ENCODE assay signal across 19 mouse cellular contexts in the genomic region with DNA sequence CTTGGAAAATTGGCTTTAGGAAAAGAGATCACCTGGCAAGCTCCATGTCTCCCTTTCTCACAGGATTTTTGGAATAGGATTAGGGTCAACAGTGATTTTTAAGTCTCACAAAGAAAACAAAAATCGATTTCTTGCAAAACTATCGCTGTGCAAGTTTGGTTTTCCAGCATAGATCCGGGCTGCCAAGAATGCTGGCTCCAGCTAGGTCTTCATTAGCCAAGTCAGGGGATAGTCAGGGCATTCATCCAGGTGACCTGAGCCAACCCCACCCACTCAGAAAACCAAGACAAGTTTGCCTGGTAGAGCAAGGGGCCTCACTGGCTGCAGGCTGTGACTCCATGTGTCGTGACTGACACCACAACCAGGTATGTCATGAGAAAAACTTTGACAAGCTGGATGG.
DNase-seq lines count a peak whose midpoint lies in the region; ATAC-seq and TF ChIP-seq lines count a peak whose summit lies in the region.
"Had no signal": no experiment of that assay in that cellular context is flagged by ENCODE, and none has a peak within 500 bp of the region (broad histone marks: within the 10 kb centered on the region; RNA-seq: fewer than 3 reads in every experiment).

No protein-coding gene starts in this region.

- H3K27ac ChIP-seq in intestine, postnatal 0 days (ENCODE audit: low read depth, low read length) = no peak overlapping the region
- H3K27ac ChIP-seq: embryonic facial prominence, embryonic 13.5 days; forebrain, embryonic 12.5 days; hindbrain, embryonic 10.5 days; macrophage had no signal

- H3K36me3 ChIP-seq in intestine, postnatal 0 days (ENCODE audit: control insufficient read depth, insufficient read depth) = no peaks in the 10 kb centered on the region
- H3K36me3 ChIP-seq: embryonic facial prominence, embryonic 13.5 days; forebrain, embryonic 12.5 days; hindbrain, embryonic 10.5 days had no signal

- no peak overlapping the region for H3K4me2 ChIP-seq in intestine, postnatal 0 days (replicated peaks; ENCODE audit: low read depth)
- H3K4me2 ChIP-seq: embryonic facial prominence, embryonic 13.5 days; forebrain, embryonic 12.5 days had no signal

- ATAC-seq in intestine, postnatal 0 days = no peak
- ATAC-seq: activated CD4-positive, CD25-positive, alpha-beta regulatory T cell, adult 4 months; liver, postnatal 0 days had no signal

- WGBS in intestine, postnatal 0 days = 81% methylated on average over 4 of the region's 4 CpGs

- H3K9ac ChIP-seq in intestine, postnatal 0 days (ENCODE audit: low read depth, low read length) = no peak overlapping the region
- H3K9ac ChIP-seq: embryonic facial prominence, embryonic 13.5 days; forebrain, embryonic 12.5 days; liver, postnatal 0 days had no signal

- no peaks in the 10 kb centered on the region for H3K4me1 ChIP-seq in intestine, postnatal 0 days (replicated peaks; ENCODE audit: control insufficient read depth, insufficient read depth, low read length)
- H3K4me1 ChIP-seq: embryonic facial prominence, embryonic 13.5 days; forebrain, embryonic 12.5 days; hindbrain, embryonic 10.5 days had no signal

- H3K4me3 ChIP-seq in intestine, postnatal 0 days (ENCODE audit: low read depth, low read length) = no peak overlapping the region
- H3K4me3 ChIP-seq: embryonic facial prominence, embryonic 13.5 days; forebrain, embryonic 12.5 days; hindbrain, embryonic 10.5 days had no signal

- no peaks in the 10 kb centered on the region for H3K9me3 ChIP-seq in intestine, postnatal 0 days (ENCODE audit: control insufficient read depth)
- H3K9me3 ChIP-seq: embryonic facial prominence, embryonic 13.5 days; forebrain, embryonic 12.5 days; hindbrain, embryonic 10.5 days had no signal

- intact Hi-C loops in heart, postnatal 36 days (cut with DNase I) = no loop called here

- H3K27me3 ChIP-seq in intestine, postnatal 0 days (replicated peaks; ENCODE audit: control insufficient read depth, insufficient read depth, low read length) = no peaks in the 10 kb centered on the region
- H3K27me3 ChIP-seq: CH12.LX; embryonic facial prominence, embryonic 13.5 days; forebrain, embryonic 12.5 days had no signal

- DNase-seq in adrenal gland, adult 2 months = peak; percentile 44
- no peak for DNase-seq in adrenal gland, postnatal 4 days (ENCODE audit: low spot score in 2 of 2)
- DNase-seq in kidney, adult 18-20 months = peak; percentile 39
- DNase-seq in kidney, postnatal 10 days = no peak
- DNase-seq in ovary, postnatal 36 days (ENCODE audit: low spot score) = peak; percentile 20
- no peak for DNase-seq in ovary, adult 18-20 months (ENCODE audit: low spot score)
- DNase-seq in heart, postnatal 36 days = peak; percentile 8 to 9
- DNase-seq: cerebellum, postnatal 25 days; liver, postnatal 0 days; midbrain, embryonic 14.5 days; retina, postnatal 1 day; spleen, adult 18-20 months had no signal

- TF ChIP-seq CTCF in intestine, postnatal 0 days (IDR thresholded peaks at IDR 0.05; ENCODE audit: low read depth) = no peak

Comparison
In these comparisons a context has a peak if more than half of its experiments do, and no peak if none do; other contexts are left out.
1. DNase-seq: peak in adrenal gland, adult 2 months (single experiment), kidney, adult 18-20 months (single experiment), ovary, postnatal 36 days (single experiment) and heart, postnatal 36 days (2 of 2); none in adrenal gland, postnatal 4 days (0 of 2), kidney, postnatal 10 days (single experiment) and ovary, adult 18-20 months (single experiment).